Mouse (Mus musculus) stomach, embryonic 16.5 days (tissue): ENCODE measurements around the gene Aph1a. TPM values are rescaled to one million over a fixed set of nuclear protein-coding genes. Genes with fewer than 3 reads are reported as not detected.
"Not testable (repeated sequence)": the region's sequence is repeated elsewhere in the genome, so short reads cannot be mapped to it uniquely, and the experiment has no call there.

Experiments used
- ATAC-seq: fragments of 200-750 bp; cut with Nextera tagmentation; 2 replicates; pipeline ENCODE4 v1.8.0; 2017; ENCODE audit warnings: moderate number of reproducible peaks, moderate TSS enrichment; ENCODE audit not compliant: insufficient read depth, low FRiP score
- H3K27ac ChIP-seq: fragments of 300-500 bp; sonication (generic); 2 replicates; pipeline ENCODE4 v1.5.1; 2014; ENCODE audit warnings: low read length
- H3K27me3 ChIP-seq: fragments of 300-500 bp; sonication (generic); 2 replicates; pipeline ENCODE4 v1.6.1; 2014; ENCODE audit warnings: low read length, control low read depth, mixed read lengths; ENCODE audit not compliant: control insufficient read depth, insufficient read depth
- H3K36me3 ChIP-seq: fragments of 300-500 bp; sonication (generic); 2 replicates; pipeline ENCODE4 v1.6.1; 2014; ENCODE audit warnings: low read length; ENCODE audit not compliant: control insufficient read depth, insufficient read depth
- H3K4me1 ChIP-seq: fragments of 300-500 bp; sonication (generic); 2 replicates; pipeline ENCODE4 v1.6.1; 2014; ENCODE audit warnings: low read length, control low read depth, mixed read lengths; ENCODE audit not compliant: control insufficient read depth, insufficient read depth
- H3K4me2 ChIP-seq: fragments of 300-500 bp; sonication (generic); 2 replicates; pipeline ENCODE4 v1.6.1; 2014; ENCODE audit warnings: low read depth, low read length, mixed read lengths
- H3K4me3 ChIP-seq: fragments of 300-500 bp; sonication (generic); replicated peaks from 2 replicates; pipeline ENCODE4 v1.5.1; 2014; ENCODE audit warnings: mild to moderate bottlenecking, low read length
- H3K9ac ChIP-seq: fragments of 300-500 bp; sonication (generic); 2 replicates; pipeline ENCODE4 v1.6.1; 2014; ENCODE audit warnings: low read length
- H3K9me3 ChIP-seq: fragments of 300-500 bp; sonication (generic); replicated peaks from 2 replicates; pipeline ENCODE4 v1.6.1; 2016; ENCODE audit warnings: low read length, control low read depth; ENCODE audit not compliant: control insufficient read depth
- WGBS: fragments of 180-500 bp; shearing (Covaris S2); extraction: QIAGEN DNeasy Blood & Tissue Kit; methylation state at CpG from one replicate; pipeline ENCODE4 v1.1.7; 2014; 5-methylcytosine and 5-hydroxymethylcytosine counted together
- polyA plus RNA-seq: library from polyadenylated mRNA; unstranded; fragments of >200 nt; fragmentation: Nextera tagmentation; extraction: Ambion mirVana; gene quantifications from 2 replicates; pipeline ENCODE4 v1.2.1, GENCODE M21; 2015

The Aph1a gene
- polyA plus RNA-seq, 1 experiment from 2014 or later: 33.9 TPM

GRCm38 (mm10) chr3:95893126-95893525 is 643 bp upstream of the Aph1a start:
- no peak for ATAC-seq
- H3K36me3 ChIP-seq: no peaks in the 10 kb centered on the region
- peak overlapping the region; percentile 86 for H3K27ac ChIP-seq
- H3K4me2 ChIP-seq: peak overlapping the region; percentile 55
- no peaks in the 10 kb centered on the region for H3K27me3 ChIP-seq
- no peaks in the 10 kb centered on the region for H3K9me3 ChIP-seq
- peak overlapping the region; percentile 81 for H3K4me3 ChIP-seq
- peaks cover 12% of the 10 kb centered on the region for H3K4me1 ChIP-seq
- 15% methylated on average over 7 of the region's 7 CpGs for WGBS
- peak overlapping the region; percentile 61 for H3K9ac ChIP-seq

- ATAC-seq: no peak
- Histone ChIP-seq H3K4me3 (peak overlapping the region; percentile 81), H3K27ac (peak overlapping the region; percentile 82), H3K4me1 (peaks cover 12% of the 10 kb centered on the region), H3K36me3 (no peaks in the 10 kb centered on the region), H3K9me3 (no peaks in the 10 kb centered on the region), H3K27me3 (no peaks in the 10 kb centered on the region), H3K4me2 (peak overlapping the region; percentile 59), H3K9ac (peak overlapping the region; percentile 86)
- 7% methylated on average over 16 of the region's 16 CpGs for WGBS
Measured at GRCm38 (mm10) chr3:95894317-95895160, 770 bp downstream of the Aph1a start.

GRCm38 (mm10) chr3:95895501-95895900 is 1.7 kb downstream of the Aph1a start:
- not testable (repeated sequence) for H3K27ac ChIP-seq, ATAC-seq
- 84% methylated on average over 7 of the region's 7 CpGs for WGBS

GRCm38 (mm10) chr3:95899800-95900524 is 6.2 kb downstream of the Aph1a start:
- no peak for ATAC-seq
- Histone ChIP-seq H3K9ac (no peak overlapping the region), H3K4me3 (no peak overlapping the region), H3K27me3 (no peaks in the 10 kb centered on the region), H3K27ac (no peak overlapping the region), H3K4me1 (peaks cover 6% of the 10 kb centered on the region), H3K4me2 (no peak overlapping the region), H3K9me3 (no peaks in the 10 kb centered on the region), H3K36me3 (no peaks in the 10 kb centered on the region)
- 64% methylated on average over 13 of the region's 13 CpGs for WGBS

More at GRCm38 (mm10) chr3:95895501-95895900, 1.7 kb downstream of the Aph1a start:
- Histone ChIP-seq H3K4me2 (0 out of 2 replicates have a peak overlapping the region, but pooled peaks have one; percentile 59), H3K4me1 (peaks cover 12% of the 10 kb centered on the region)
- not testable (repeated sequence) for H3K9me3 ChIP-seq, H3K9ac ChIP-seq, H3K27me3 ChIP-seq, H3K36me3 ChIP-seq, H3K4me3 ChIP-seq

DNA sequence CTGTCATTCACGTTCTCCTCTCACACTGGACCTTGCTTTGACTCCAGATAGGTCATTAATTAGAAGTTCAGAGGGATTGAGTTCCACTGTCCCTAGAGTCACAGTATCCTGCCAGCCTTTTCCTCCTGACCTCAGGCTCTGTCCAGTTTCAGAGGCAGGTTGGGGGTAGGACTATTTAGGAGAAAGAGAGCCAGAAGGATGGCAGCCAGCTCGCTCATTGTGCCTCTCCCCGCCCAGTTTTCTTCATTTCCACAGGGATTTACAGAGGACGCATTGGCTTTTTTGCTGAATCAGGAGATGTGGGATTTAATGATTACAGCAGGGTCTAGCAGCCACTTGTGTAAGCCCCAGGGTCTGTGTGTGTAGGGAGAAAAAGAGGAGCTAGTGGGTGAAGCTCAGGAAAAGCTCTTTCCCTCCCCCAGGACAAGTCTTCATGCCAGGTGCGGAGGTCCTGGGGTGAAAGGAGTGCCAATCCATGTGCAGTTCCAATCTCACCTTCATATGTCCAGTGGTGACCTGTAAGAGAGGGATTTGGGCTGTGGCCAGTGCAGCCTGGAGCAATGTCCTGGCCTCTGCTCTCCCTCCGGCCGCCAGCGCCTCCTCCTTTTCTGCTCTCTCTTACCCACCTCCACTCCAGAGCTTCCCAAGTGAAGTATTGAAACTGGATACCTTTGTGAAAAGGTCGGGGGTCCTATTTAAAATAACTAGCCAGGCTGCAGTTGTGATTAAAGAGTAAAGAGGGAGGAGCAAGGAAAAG is 8.0 kb downstream of the Aph1a start:
- H3K36me3 ChIP-seq: no peaks in the 10 kb centered on the region
- no peaks in the 10 kb centered on the region for H3K9me3 ChIP-seq
- H3K27me3 ChIP-seq: no peaks in the 10 kb centered on the region
- H3K9ac ChIP-seq: no peak overlapping the region
- ATAC-seq: no peak
- H3K4me1 ChIP-seq: peaks cover 14% of the 10 kb centered on the region
- 53% methylated on average over 9 of the region's 9 CpGs for WGBS
- H3K27ac ChIP-seq: no peak overlapping the region
- H3K4me3 ChIP-seq: no peak overlapping the region
- no peak overlapping the region for H3K4me2 ChIP-seq

DNA sequence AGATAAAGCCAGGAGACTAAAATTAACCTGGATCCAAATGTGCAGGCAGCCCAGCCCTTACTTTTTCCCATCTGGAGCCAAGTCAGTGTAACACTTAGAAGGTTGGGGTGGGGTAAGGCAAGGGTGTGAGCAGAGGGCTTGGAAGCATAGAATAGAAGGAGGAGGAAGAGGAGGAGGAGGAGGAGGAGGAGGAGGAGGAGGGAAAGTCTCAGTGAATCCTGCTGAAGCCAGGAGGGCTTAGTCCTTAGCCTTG is 8.5 kb downstream of the Aph1a start:
- Histone ChIP-seq H3K9me3 (no peaks in the 10 kb centered on the region), H3K27ac (no peak overlapping the region), H3K4me3 (no peak overlapping the region), H3K9ac (no peak overlapping the region), H3K4me1 (peaks cover 17% of the 10 kb centered on the region), H3K4me2 (no peak overlapping the region), H3K27me3 (no peaks in the 10 kb centered on the region), H3K36me3 (no peaks in the 10 kb centered on the region)
- no peak for ATAC-seq

DNA sequence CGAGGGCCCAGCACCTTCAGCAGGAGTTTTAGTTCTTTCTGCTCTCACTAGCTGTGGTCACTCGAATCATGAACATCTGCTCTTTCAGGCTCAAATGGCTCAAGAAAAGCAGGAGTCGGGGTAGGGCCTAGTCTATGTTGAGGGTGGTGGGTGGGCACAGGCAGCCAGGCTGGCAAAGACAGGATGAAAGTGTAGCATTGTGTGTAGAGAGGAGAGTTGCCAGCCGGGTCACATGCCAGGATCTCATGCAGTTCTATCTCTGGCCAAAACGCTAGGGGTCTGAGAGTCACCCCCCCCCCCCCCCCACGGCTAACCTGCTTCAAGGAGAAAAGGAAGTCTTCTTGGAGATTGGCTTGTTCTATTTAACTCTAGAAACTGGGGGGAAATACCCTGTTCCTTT is 8.9 kb downstream of the Aph1a start:
- Histone ChIP-seq H3K9ac (no peak overlapping the region), H3K9me3 (no peaks in the 10 kb centered on the region), H3K36me3 (no peaks in the 10 kb centered on the region), H3K4me1 (peaks cover 17% of the 10 kb centered on the region), H3K4me2 (no peak overlapping the region), H3K4me3 (no peak overlapping the region), H3K27ac (no peak overlapping the region), H3K27me3 (no peaks in the 10 kb centered on the region)
- 34% methylated on average over 6 of the region's 6 CpGs for whole genome bisulfite sequencing
- no peak for ATAC-seq

DNA sequence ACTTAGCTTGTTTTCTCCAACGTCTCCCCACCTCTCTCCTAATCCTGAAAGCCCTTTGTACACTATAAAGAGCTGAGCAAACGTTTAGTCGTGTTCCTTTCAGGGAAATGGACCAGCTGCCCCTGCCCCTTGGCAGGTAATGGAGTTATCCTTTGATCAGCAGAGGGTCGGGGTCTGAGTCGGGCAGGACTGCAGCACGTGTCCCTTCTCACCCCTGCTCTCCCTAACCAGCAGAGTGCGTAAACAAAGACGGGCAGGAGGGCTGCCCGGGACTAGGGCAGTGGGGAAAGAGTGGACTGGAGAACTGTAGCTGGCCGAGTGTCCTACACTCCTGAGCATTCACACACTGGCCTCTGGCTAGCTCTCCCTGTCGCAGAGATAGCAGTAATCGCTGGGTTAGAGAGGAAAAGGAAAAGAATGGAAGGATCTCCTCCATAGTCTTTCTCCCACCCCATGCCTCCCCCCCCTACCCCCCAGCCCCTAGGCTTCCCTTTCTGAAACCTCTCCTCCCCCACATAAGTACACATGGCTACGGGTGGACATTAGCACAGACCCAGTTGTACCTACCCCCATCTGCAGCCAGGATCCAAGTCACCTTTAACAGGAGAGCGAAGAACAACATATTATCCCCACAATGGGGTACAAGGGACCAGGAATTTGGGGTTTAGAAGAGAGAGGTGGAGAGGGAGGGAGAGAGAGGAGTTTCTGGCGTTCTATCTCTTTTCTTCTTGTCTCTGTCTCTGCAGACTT is 10.2 kb downstream of the Aph1a start:
- 0 out of 2 replicates have a peak, but pooled peaks have one; percentile 23 for ATAC-seq
- Histone ChIP-seq H3K4me3 (no peak overlapping the region; the same call in 1 of the 2 replicates), H3K36me3 (no peaks in the 10 kb centered on the region), H3K4me2 (peak overlapping the region; percentile 61), H3K9me3 (no peaks in the 10 kb centered on the region), H3K27me3 (no peaks in the 10 kb centered on the region), H3K27ac (no peak overlapping the region), H3K4me1 (peaks cover 17% of the 10 kb centered on the region), H3K9ac (0 out of 2 replicates have a peak overlapping the region, but pooled peaks have one; percentile 41)
- 6% methylated on average over 15 of the region's 15 CpGs for whole genome bisulfite sequencing
